Mouse (Mus musculus) kidney, adult 2 months (tissue): Measurements from ENCODE around the gene Baz2a.
"Not testable (repeated sequence)": the region's sequence is repeated elsewhere in the genome, so short reads cannot be mapped to it uniquely, and the experiment has no call there.

Source experiments
- CTCF ChIP-seq: fragments of 200-500 bp; conservative IDR thresholded peaks from 2 replicates; pipeline ENCODE4 v1.5.1; 2011; ENCODE audit warnings: low read depth, mild to moderate bottlenecking, control low read depth, low read length, moderate library complexity, mixed read lengths; ENCODE audit not compliant: insufficient read depth, insufficient read length
- POLR2A ChIP-seq: fragments of 200-500 bp; IDR thresholded peaks from one replicate; pipeline ENCODE4 v1.6.1; 2011; ENCODE audit warnings: low read depth, low read length, control low read depth

- not testable (repeated sequence) for TF ChIP-seq CTCF, POLR2A
Measured at GRCm38 (mm10) chr10:128171348-128171747, 80.0 kb downstream of the Baz2a start.
